8 mouse cellular contexts compared by ENCODE assay signal in the genomic region with DNA sequence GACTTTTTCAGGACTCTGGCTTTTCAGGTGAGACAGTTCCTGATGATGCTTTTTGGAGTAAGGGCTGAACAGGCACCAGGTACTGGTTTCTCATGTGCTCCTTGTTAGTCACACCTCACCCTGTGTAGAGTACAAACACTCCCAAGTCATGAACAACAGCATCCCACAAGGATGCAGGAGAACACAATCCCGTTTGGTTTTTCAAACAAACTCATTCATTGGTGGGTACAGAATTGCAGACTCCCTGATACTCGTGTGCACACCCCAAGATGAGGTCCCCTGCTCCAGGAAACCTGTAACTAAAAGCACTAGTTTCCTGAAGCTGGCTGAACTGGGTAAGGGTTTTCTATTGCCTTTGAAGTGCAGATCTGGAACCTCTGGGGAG.
DNase-seq lines count a peak whose midpoint lies in the region; ATAC-seq and TF ChIP-seq lines count a peak whose summit lies in the region.

No protein-coding gene starts in this region.

- H3K27me3 ChIP-seq in liver, adult 2 months (ENCODE audit: control insufficient read depth, insufficient read depth, low read length), result no peaks in the 10 kb centered on the region
- no peaks in the 10 kb centered on the region for H3K27me3 ChIP-seq in liver, embryonic 11.5 days (replicated peaks; ENCODE audit: control insufficient read depth, insufficient read depth, low read length)
- no peaks in the 10 kb centered on the region; the same call in 1 of the 2 replicates for H3K27me3 ChIP-seq in forebrain, embryonic 12.5 days
- no peaks in the 10 kb centered on the region for H3K27me3 ChIP-seq in intestine, embryonic 14.5 days (replicated peaks; ENCODE audit: control insufficient read depth, insufficient read depth, low read length)
- H3K27me3 ChIP-seq in neural tube, embryonic 13.5 days, result no peaks in the 10 kb centered on the region

- no peak overlapping the region for H3K9ac ChIP-seq in liver, adult 2 months (ENCODE audit: low read depth, low read length)
- no peak overlapping the region for H3K9ac ChIP-seq in liver, embryonic 11.5 days (ENCODE audit: low read depth, low read length)
- no peak overlapping the region for H3K9ac ChIP-seq in forebrain, embryonic 12.5 days
- H3K9ac ChIP-seq in intestine, embryonic 14.5 days (ENCODE audit: low read length), result no peak overlapping the region
- H3K9ac ChIP-seq in neural tube, embryonic 13.5 days, result peak overlapping the region; percentile 53; the same call in 1 of the 2 replicates

- ATAC-seq in liver, embryonic 11.5 days (replicated peaks; ENCODE audit: low FRiP score), result no peak
- ATAC-seq in forebrain, embryonic 12.5 days (ENCODE audit: low FRiP score), result no peak
- no peak for ATAC-seq in intestine, embryonic 14.5 days (replicated peaks; ENCODE audit: low FRiP score, low TSS enrichment, low read depth)
- no peak for ATAC-seq in neural tube, embryonic 13.5 days (ENCODE audit: low read depth)

- no peaks in the 10 kb centered on the region for H3K9me3 ChIP-seq in liver, embryonic 11.5 days (ENCODE audit: control insufficient read depth, low read length)
- H3K9me3 ChIP-seq in forebrain, embryonic 12.5 days, result no peaks in the 10 kb centered on the region
- no peaks in the 10 kb centered on the region for H3K9me3 ChIP-seq in intestine, embryonic 14.5 days (ENCODE audit: control insufficient read depth, low read length)
- H3K9me3 ChIP-seq in neural tube, embryonic 13.5 days, result no peaks in the 10 kb centered on the region

- TF ChIP-seq CTCF in liver, adult 2 months (IDR thresholded peaks at IDR 0.05; ENCODE audit: low read depth, low read length), result no peak

- H3K4me2 ChIP-seq in liver, embryonic 11.5 days, result no peak overlapping the region
- no peak overlapping the region for H3K4me2 ChIP-seq in forebrain, embryonic 12.5 days
- peak overlapping the region; percentile 45; the same call in 1 of the 2 replicates for H3K4me2 ChIP-seq in intestine, embryonic 14.5 days (ENCODE audit: low read length)
- H3K4me2 ChIP-seq in neural tube, embryonic 13.5 days, result peak overlapping the region; percentile 33; the same call in 1 of the 2 replicates

- TF ChIP-seq POLR2A in liver, adult 2 months (IDR thresholded peaks at IDR 0.05; ENCODE audit: extremely low read depth, insufficient read depth, low read length), result no peak

- H3K4me1 ChIP-seq in liver, adult 2 months (ENCODE audit: control insufficient read depth, insufficient read depth, low read length), result peaks cover 2% of the 10 kb centered on the region; the same call in 1 of the 2 replicates
- peaks cover 11% of the 10 kb centered on the region for H3K4me1 ChIP-seq in liver, embryonic 11.5 days (replicated peaks; ENCODE audit: control insufficient read depth, insufficient read depth, low read length)
- H3K4me1 ChIP-seq in forebrain, embryonic 12.5 days, result peaks cover 19% of the 10 kb centered on the region
- H3K4me1 ChIP-seq in intestine, embryonic 14.5 days (replicated peaks; ENCODE audit: control insufficient read depth, insufficient read depth, low read length), result peaks cover 27% of the 10 kb centered on the region
- H3K4me1 ChIP-seq in neural tube, embryonic 13.5 days (replicated peaks), result peaks cover 34% of the 10 kb centered on the region

- no peaks in the 10 kb centered on the region for H3K36me3 ChIP-seq in liver, adult 2 months (ENCODE audit: control insufficient read depth, insufficient read depth, low read length)
- H3K36me3 ChIP-seq in liver, embryonic 11.5 days (ENCODE audit: control insufficient read depth, insufficient read depth, low read length), result no peaks in the 10 kb centered on the region
- no peaks in the 10 kb centered on the region for H3K36me3 ChIP-seq in forebrain, embryonic 12.5 days (replicated peaks)
- H3K36me3 ChIP-seq in intestine, embryonic 14.5 days (ENCODE audit: control insufficient read depth, insufficient read depth, low read length), result no peaks in the 10 kb centered on the region
- H3K36me3 ChIP-seq in neural tube, embryonic 13.5 days, result no peaks in the 10 kb centered on the region

- DNase-seq in liver, adult 2 months (ENCODE audit: extremely low read depth, low read depth, low spot score), result no peak
- no peak for DNase-seq in liver, embryonic 11.5 days (ENCODE audit: low spot score)
- no peak for DNase-seq in intestine, embryonic 14.5 days (ENCODE audit: low spot score)
- no peak for DNase-seq in left cerebral cortex, adult 8-10 months (ENCODE audit: low spot score in 2 of 2)
- DNase-seq in left cerebral cortex, adult 18-20 months (ENCODE audit: low spot score in 2 of 2), result no peak
- DNase-seq in right cerebral cortex, postnatal 10 days (ENCODE audit: low spot score in 2 of 2), result no peak

- H3K4me3 ChIP-seq in liver, adult 2 months (ENCODE audit: insufficient read depth, low read depth, low read length), result no peak overlapping the region
- H3K4me3 ChIP-seq in liver, embryonic 11.5 days (ENCODE audit: low read depth, low read length), result no peak overlapping the region
- H3K4me3 ChIP-seq in forebrain, embryonic 12.5 days (replicated peaks), result no peak overlapping the region
- no peak overlapping the region for H3K4me3 ChIP-seq in intestine, embryonic 14.5 days (ENCODE audit: low read depth, low read length)
- no peak overlapping the region for H3K4me3 ChIP-seq in neural tube, embryonic 13.5 days

- no peaks in the 10 kb centered on the region for H3K79me2 ChIP-seq in liver, adult 2 months (ENCODE audit: control insufficient read depth, insufficient read depth, low read length)

- WGBS in liver, adult 2 months, result 65% methylated on average over 2 of the region's 2 CpGs
- 44% methylated on average over 2 of the region's 2 CpGs for WGBS in liver, embryonic 11.5 days
- WGBS in forebrain, embryonic 12.5 days, result 68% methylated on average over 2 of the region's 2 CpGs
- WGBS in intestine, embryonic 14.5 days, result 41% methylated on average over 2 of the region's 2 CpGs
- WGBS in neural tube, embryonic 13.5 days, result 36% methylated on average over 2 of the region's 2 CpGs

- peak overlapping the region; percentile 74; the same call in 1 of the 2 replicates for H3K27ac ChIP-seq in liver, adult 2 months (replicated peaks; ENCODE audit: insufficient read depth, low read depth, low read length)
- H3K27ac ChIP-seq in liver, embryonic 11.5 days (ENCODE audit: low read depth, low read length), result no peak overlapping the region
- 0 out of 2 replicates have a peak overlapping the region, but pooled peaks have one; percentile 68 for H3K27ac ChIP-seq in forebrain, embryonic 12.5 days
- H3K27ac ChIP-seq in intestine, embryonic 14.5 days (ENCODE audit: low read depth), result peak overlapping the region; percentile 93
- peak overlapping the region; percentile 84 for H3K27ac ChIP-seq in neural tube, embryonic 13.5 days (replicated peaks)

Comparison
In these comparisons a context has a peak if more than half of its experiments do, and no peak if none do; other contexts are left out.
1. H3K4me2 ChIP-seq: peak in intestine, embryonic 14.5 days (single experiment) and neural tube, embryonic 13.5 days (single experiment); none in liver, embryonic 11.5 days (single experiment) and forebrain, embryonic 12.5 days (single experiment).